Mouse (Mus musculus) small intestine, adult 2 months (tissue): ENCODE measurements around the gene Ccser1. TPM values are rescaled to one million over a fixed set of nuclear protein-coding genes. Genes with fewer than 3 reads are reported as not detected.

Experiments
- H3K27ac ChIP-seq: fragments of 200-500 bp; 2 replicates; pipeline ENCODE4 v1.5.1; 2012; ENCODE audit warnings: low read depth, low read length, control low read depth, inconsistent platforms; ENCODE audit not compliant: insufficient read depth
- H3K27me3 ChIP-seq: fragments of 200-500 bp; 2 replicates; pipeline ENCODE4 v1.6.1; 2012; ENCODE audit warnings: mild to moderate bottlenecking, moderate library complexity, low read length, inconsistent platforms; ENCODE audit not compliant: control insufficient read depth, insufficient read depth
- H3K36me3 ChIP-seq: fragments of 200-500 bp; 2 replicates; pipeline ENCODE4 v1.6.1; 2012; ENCODE audit warnings: mild to moderate bottlenecking, low read length, control low read depth, inconsistent platforms; ENCODE audit not compliant: control insufficient read depth, insufficient read depth
- H3K4me1 ChIP-seq: fragments of 200-500 bp; 2 replicates; pipeline ENCODE4 v1.6.1; 2012; ENCODE audit warnings: low read length, inconsistent platforms, mixed read lengths; ENCODE audit not compliant: control insufficient read depth, insufficient read depth, insufficient read length
- H3K4me3 ChIP-seq: fragments of 200-500 bp; 2 replicates; pipeline ENCODE4 v1.5.1; 2012; ENCODE audit warnings: low read depth, mild to moderate bottlenecking, control low read depth, inconsistent platforms, low read length, moderate library complexity
- CTCF ChIP-seq: fragments of 200-500 bp; IDR thresholded peaks from 2 replicates; pipeline ENCODE4 v1.5.1; 2012; ENCODE audit warnings: low read depth, mild to moderate bottlenecking, control low read depth, inconsistent platforms, low read length, moderate library complexity, mixed read lengths; ENCODE audit not compliant: insufficient replicate concordance, insufficient read length; ENCODE audit errors: extremely low read depth
- POLR2A ChIP-seq: fragments of 200-500 bp; IDR thresholded peaks from 2 replicates; pipeline ENCODE4 v1.6.1; 2012; ENCODE audit warnings: low read depth, mild to moderate bottlenecking, control low read depth, inconsistent platforms, low read length, moderate library complexity
- WGBS: fragments of 180-500 bp; shearing (Covaris S2); methylation state at CpG from one replicate; pipeline ENCODE4 v1.1.7; 2018; 5-methylcytosine and 5-hydroxymethylcytosine counted together
- polyA plus RNA-seq: library from polyadenylated mRNA; depleted of rRNA; stranded (reverse); fragments of >200 nt; gene quantifications from 2 replicates; pipeline ENCODE4 v1.2.3, GENCODE M21; 2012

Gene Ccser1
- polyA plus RNA-seq, 1 experiment: 2.4 TPM

DNA sequence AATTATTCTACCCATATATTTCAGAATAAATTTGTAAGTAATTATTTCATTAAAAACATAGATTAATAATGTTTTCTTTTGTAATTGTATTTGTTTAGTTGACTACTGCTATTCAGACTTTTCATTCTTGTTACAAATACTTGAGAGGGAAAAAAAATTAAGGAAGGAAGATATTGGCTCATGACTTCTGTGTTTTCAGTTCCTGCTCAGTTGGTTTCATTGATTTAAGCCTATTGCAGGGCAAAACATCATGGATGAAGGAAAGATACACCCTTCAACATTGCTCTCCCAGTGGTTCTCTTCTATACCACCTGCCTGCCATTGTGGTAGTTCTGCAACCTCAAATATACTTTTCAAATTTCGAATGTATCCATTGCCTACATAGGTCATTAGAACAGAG lies 541.1 kb downstream of the Ccser1 start:
- Histone ChIP-seq H3K4me3 (no peak overlapping the region), H3K36me3 (no peaks in the 10 kb centered on the region), H3K27me3 (no peaks in the 10 kb centered on the region), H3K4me1 (no peaks in the 10 kb centered on the region), H3K27ac (no peak overlapping the region)
- no peak for TF ChIP-seq POLR2A
- no peak for TF ChIP-seq CTCF
- 64% methylated on average over 1 of the region's 1 CpGs for WGBS

DNA sequence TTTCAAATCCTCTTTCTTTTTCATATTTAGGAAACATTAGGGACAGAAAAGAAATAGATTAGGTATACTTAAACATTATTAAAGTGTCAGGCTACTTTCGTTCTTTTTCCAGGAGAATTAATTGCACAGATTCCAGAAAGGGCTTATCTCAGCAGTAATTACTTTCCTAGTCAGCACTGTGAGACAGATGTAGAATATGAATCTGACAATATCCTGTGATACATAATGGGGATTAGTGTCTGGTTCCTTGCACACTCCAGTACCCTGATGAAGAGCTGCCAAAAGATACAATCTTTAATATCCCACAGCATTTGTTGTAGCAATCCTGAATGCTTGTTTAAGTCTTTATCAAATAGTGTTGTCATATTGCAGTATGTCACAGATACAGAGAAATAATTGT lies 548.9 kb downstream of the Ccser1 start:
- no peaks in the 10 kb centered on the region for H3K36me3 ChIP-seq
- no peaks in the 10 kb centered on the region for H3K27me3 ChIP-seq
- H3K27ac ChIP-seq: no peak overlapping the region
- 68% methylated on average over 1 of the region's 1 CpGs for WGBS
- TF ChIP-seq POLR2A: no peak
- no peak for TF ChIP-seq CTCF
- H3K4me1 ChIP-seq: no peaks in the 10 kb centered on the region
- H3K4me3 ChIP-seq: no peak overlapping the region

DNA sequence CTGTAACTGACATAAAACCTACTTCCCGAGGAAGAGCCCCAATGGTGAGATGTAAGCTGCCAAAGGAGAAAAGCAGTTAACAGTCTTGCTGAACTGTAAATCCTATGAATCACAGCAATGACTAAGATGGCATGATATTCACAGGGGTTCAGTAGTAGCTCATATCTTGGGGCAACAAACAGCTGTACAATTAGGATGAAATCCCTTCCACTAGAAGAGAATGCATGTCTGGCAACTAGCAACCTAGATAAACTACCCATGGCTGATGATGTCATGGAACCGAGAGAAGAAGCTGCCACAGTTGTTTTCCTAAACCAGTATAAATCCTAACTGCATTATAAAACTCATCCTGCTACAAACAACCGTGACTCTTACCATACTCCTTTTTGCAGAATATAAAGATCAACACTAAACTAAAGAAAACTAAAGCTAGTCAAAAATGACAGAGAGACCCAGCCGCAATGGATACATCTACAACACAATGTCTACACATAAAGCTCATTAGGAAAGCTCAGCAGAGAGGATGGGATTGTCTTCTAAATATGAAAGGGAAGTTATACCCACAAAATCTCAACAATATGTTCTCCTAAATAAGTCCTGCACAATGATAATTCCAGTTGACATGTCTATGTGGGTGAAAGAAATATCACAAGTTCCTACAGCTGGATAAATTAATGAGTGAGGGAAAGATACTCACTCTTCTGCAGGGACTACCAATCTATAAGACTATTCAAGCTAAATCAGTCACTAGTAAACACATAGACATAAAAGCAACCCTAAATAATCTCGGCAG lies 550.2 kb downstream of the Ccser1 start:
- 76% methylated on average over 5 of the region's 5 CpGs for WGBS
- Histone ChIP-seq H3K27ac (no peak overlapping the region), H3K4me3 (no peak overlapping the region), H3K36me3 (no peaks in the 10 kb centered on the region), H3K4me1 (no peaks in the 10 kb centered on the region), H3K27me3 (no peaks in the 10 kb centered on the region)
- TF ChIP-seq CTCF: no peak
- no peak for TF ChIP-seq POLR2A

DNA sequence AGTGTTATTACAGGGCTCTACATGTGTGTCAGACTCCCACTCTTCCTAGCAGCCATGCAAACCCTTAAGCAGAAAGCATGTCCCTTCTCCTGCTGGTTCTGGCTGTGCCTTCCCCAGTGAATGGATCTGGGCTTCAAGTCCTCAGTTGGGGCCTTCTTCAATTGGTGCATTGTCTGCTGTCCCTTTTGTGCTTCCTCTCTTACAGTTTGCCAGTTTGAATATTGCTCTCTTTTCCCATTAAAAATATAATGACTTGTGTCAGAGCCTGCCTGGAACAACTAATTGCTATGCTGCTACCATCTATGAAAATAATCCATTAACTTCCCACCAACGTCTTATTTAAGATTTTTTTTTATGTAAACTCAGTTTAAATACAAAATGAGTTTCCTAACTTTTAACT lies 566.2 kb downstream of the Ccser1 start:
- no peaks in the 10 kb centered on the region for H3K36me3 ChIP-seq
- H3K27ac ChIP-seq: no peak overlapping the region
- TF ChIP-seq CTCF (no peak), POLR2A (no peak)
- no peaks in the 10 kb centered on the region for H3K27me3 ChIP-seq
- H3K4me3 ChIP-seq: no peak overlapping the region
- WGBS: 73% methylated on average over 1 of the region's 1 CpGs
- no peaks in the 10 kb centered on the region for H3K4me1 ChIP-seq

DNA sequence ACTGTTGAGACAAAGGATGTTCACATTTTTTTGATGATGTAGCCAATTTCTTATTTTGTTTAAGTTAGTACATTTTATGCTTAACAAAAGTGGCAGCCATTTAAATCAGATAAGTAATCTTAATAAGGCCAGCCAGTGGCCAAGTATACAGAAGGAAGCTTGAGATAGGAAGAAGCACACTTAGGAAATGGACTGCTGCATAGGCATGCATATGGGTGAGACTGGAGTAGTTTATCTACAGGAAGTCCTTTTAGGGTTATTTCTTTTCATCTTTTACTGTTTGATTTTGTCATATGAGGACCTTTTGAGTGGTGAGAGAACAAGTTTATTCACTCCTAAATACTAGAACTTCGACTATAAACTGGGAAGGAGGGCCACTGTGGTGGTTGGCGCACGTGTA lies 582.0 kb downstream of the Ccser1 start:
- H3K4me3 ChIP-seq: no peak overlapping the region
- TF ChIP-seq POLR2A (no peak), CTCF (no peak)
- no peak overlapping the region for H3K27ac ChIP-seq
- 89% methylated on average over 3 of the region's 3 CpGs for WGBS
- no peaks in the 10 kb centered on the region for H3K4me1 ChIP-seq
- no peaks in the 10 kb centered on the region for H3K36me3 ChIP-seq
- H3K27me3 ChIP-seq: no peaks in the 10 kb centered on the region

DNA sequence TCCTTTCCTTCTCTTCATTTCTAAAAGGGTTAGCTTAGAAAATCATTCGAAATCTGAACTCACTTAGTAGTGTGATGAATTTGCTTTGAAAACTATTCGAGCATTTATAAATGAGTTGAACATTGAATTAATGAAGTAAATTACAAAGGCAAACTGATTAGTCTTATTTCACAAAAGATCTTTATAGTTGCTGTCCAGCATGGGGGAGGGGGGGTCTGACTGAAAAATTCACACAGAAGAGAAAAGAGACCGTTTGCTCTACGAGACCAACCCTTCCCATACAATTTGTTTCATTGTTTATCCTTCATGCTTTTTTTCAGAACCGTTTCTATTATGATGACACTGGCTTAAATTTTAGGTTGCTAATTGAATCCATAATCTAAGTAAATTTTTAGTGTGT lies 583.3 kb downstream of the Ccser1 start:
- H3K4me1 ChIP-seq: no peaks in the 10 kb centered on the region
- H3K36me3 ChIP-seq: no peaks in the 10 kb centered on the region
- 81% methylated on average over 5 of the region's 5 CpGs for WGBS
- H3K27me3 ChIP-seq: no peaks in the 10 kb centered on the region
- H3K4me3 ChIP-seq: no peak overlapping the region
- TF ChIP-seq POLR2A (no peak), CTCF (no peak)
- H3K27ac ChIP-seq: no peak overlapping the region

DNA sequence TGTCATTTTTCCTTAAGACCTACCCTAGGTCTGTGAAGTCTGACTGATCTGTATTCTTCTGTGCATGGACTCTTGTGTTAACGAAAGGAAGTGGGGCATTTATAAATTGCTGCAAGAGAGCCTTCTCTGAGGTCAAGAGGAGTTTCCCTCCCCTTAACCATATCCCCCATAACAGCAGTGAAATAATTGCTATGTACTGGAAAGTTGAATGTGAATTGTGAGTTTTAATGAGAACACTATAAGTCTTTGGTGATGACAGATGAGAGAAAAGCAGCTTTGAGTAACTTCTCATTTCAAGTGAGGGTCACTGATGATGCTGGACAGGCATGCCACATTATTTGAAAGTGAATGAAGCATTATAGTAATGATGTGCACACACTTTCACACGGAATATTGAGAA lies 585.7 kb downstream of the Ccser1 start:
- no peaks in the 10 kb centered on the region for H3K36me3 ChIP-seq
- no peaks in the 10 kb centered on the region for H3K4me1 ChIP-seq
- no peak overlapping the region for H3K27ac ChIP-seq
- H3K27me3 ChIP-seq: no peaks in the 10 kb centered on the region
- TF ChIP-seq CTCF (no peak), POLR2A (no peak)
- H3K4me3 ChIP-seq: no peak overlapping the region
- WGBS: 81% methylated on average over 2 of the region's 2 CpGs

DNA sequence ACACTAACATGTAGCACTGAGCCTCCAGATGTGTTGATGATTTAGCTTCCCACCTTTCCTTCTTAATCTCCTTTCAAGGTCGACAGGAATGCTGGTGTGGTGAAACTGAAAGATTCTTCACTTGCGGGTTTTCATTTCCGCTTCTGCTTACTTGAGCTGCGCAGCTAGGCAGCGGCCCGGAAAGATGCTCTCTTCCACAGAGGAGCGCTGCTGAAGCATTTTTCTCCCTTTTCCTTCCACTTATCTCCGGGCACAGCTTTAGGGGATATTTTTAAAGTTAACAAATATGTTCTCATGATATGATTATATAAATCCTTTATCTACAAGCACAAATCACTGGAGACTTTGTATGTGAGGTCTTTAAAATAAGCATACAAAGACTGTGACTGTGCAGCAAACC lies 587.0 kb downstream of the Ccser1 start:
- no peak overlapping the region for H3K27ac ChIP-seq
- TF ChIP-seq CTCF: no peak
- TF ChIP-seq POLR2A: no peak
- H3K4me1 ChIP-seq: no peaks in the 10 kb centered on the region
- no peaks in the 10 kb centered on the region for H3K27me3 ChIP-seq
- H3K36me3 ChIP-seq: no peaks in the 10 kb centered on the region
- WGBS: 82% methylated on average over 8 of the region's 8 CpGs
- no peak overlapping the region for H3K4me3 ChIP-seq
